Mouse (Mus musculus) G1E (cell line): ENCODE data around the gene Mybpc3.

Experiments used
- CTCF ChIP-seq: IDR thresholded peaks from 2 replicates; pipeline ENCODE4 v1.5.1; 2012; ENCODE audit warnings: low read depth, low read length, inconsistent platforms, mixed read lengths
- POLR2AphosphoS5 ChIP-seq: IDR thresholded peaks from 2 replicates; pipeline ENCODE4 v1.6.1; 2012; ENCODE audit warnings: low read depth, low read length, inconsistent platforms; ENCODE audit not compliant: insufficient replicate concordance
- TAL1 ChIP-seq: conservative IDR thresholded peaks from 2 replicates; pipeline ENCODE4 v1.6.1; 2012; ENCODE audit warnings: low read depth, low read length, inconsistent platforms, mixed read lengths

DNA sequence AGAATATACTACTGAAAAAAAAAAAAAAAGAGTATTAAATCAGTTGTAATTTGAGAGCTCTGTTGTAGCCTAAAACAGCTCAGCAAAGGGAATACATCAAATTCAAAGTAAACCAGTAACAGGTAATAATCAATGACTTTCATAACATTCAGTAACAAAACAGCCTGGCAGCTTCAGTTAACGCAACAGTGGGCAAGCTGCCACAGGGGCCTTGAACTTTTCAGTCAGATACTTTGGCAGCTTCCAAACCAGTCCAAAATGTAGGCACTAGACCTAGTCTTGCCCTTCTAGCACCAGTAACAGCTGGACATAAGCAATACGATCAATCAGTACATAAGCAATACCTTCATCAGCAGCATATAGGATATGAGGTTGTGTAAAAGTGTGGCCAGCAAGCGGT is 36.1 kb downstream of the Mybpc3 start:
- TF ChIP-seq CTCF (no peak), POLR2AphosphoS5 (no peak), TAL1 (no peak)
